Mouse (Mus musculus) urinary bladder, adult 2 months (tissue): ENCODE measurements around the gene Snx3. TPM values are rescaled to one million over a fixed set of nuclear protein-coding genes. Genes with fewer than 3 reads are reported as not detected.

Experiments used
- DNase-seq: peaks from one replicate; pipeline ENCODE4 v3.0.0; 2022; ENCODE audit warnings: low spot score
- polyA plus RNA-seq: library from polyadenylated mRNA; depleted of rRNA; stranded (reverse); fragments of >200 nt; gene quantifications from 2 replicates; pipeline ENCODE4 v1.2.3, GENCODE M21; 2012; rRNA removed

Snx3 gene
- polyA plus RNA-seq, result 241 and 261 TPM in 2 replicates

DNA sequence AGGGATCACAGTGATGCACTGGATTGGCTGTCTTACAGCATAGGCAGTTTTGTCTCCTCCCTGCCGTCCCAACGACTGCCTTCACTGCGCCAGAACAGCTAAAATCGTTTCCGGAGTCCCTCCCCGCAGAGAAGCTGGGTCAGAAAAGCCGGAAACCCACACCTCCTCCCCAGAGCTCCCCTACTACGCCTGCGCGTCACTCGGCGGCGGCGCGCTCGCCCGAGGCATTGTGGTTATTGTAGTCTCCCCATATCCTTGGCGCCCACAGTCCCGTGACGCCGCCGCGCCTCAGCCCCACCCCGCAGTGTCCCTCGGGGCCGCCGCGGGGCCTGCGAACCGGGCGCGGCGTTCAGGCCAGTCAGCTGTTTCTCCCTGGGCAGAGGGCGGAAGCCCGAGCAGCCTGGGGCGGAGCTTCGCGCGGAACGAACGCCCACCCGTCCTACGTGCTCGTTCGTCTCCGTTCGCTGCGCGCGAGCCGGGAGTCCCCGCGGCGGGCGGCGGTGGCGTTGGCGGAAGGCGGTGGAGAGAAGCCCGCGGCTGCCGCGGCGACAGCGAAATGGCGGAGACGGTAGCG is at the start of gene Snx3:
Snx3 (plus strand) TSS at position 256 of the 574 bp plus-strand sequence.
- peak; percentile 96 for DNase-seq

DNA sequence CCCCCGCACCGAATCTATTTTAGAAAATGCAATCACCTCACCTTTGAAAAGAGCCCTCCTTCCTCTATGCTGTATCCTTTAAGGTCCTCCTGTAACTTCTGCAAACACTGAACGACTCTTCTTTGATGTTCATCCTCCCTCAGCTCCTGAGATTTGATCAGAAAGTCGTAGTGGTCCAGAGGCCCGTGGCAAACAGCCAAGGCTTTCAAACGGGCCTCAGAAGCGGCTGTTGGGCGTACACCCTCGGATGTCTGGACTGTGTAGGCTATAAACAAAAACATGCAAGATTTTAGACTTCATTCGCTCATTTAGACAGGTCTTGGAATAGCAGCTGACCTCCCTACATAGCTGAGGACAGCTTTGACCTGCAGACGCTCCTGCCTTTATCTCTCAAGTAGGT is 47.6 kb upstream of the Snx3 start:
- DNase-seq, result no peak

DNA sequence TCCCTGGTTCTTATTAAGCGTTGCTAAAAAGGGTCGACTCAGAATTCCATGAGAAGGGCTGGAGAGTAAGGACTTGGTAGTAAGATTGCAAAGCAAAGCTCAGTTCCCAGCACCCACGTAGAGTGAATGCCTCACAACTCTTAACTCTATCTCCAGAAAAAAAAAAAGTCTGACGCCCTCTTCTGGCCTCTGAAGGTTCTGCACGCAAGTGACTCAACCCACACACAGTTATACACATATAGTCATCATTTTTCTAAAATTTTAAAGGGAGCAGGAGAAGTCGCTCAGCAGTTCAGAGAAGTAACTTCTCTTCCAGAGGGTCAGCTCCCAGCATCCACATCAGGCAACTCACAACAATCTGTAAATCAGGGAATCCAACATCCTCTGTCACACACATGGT is 47.1 kb upstream of the Snx3 start:
- DNase-seq, result no peak

DNA sequence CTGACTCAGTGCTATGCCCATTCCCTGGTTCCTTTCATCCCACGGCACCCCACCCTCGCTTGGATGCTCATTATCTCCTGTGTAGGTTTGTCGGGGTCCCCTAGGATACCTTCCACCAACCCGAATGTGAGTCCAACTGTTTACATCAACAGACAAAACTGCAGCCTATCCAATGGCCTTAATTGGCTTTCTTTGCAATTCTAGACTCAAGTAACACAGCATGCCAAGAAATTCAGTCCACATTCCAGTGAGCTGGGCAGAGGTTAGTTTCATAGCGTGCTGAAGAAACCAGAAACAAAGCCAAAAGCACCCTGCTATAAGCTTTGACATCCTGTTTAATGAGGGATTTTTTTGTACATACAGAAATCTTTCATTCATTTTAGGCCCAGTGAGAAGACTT is 45.8 kb upstream of the Snx3 start:
- DNase-seq, result no peak

DNA sequence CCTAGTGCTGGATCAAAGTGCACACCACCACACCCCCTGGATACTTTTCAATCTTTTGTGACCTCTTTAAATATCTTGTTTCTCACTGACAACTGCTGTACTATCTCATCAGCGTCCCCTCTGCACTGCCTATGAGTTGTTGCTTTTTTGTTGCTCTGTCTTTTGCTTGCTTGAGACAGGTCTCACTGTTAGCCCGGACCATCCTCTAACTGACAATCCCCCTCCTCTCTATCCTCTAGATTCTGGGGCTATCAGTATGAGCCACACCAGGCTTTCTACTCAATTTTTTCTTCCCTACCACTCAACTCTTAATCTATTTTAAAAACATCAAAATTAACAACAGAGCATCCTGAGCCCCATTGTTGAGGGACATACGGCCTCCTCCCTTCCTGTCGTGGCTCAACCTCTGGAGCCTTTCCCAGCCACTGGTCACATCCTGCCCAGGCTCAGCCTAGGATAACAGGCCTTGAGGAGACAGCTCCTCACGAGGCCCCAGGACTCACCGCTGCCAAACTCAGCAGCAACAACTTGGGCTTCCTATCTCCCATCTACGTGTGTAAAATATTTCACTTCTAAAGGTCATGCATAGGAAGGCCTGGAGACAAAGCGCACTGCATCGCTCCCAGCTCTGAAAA is 44.2 kb upstream of the Snx3 start:
- DNase-seq, result no peak

DNA sequence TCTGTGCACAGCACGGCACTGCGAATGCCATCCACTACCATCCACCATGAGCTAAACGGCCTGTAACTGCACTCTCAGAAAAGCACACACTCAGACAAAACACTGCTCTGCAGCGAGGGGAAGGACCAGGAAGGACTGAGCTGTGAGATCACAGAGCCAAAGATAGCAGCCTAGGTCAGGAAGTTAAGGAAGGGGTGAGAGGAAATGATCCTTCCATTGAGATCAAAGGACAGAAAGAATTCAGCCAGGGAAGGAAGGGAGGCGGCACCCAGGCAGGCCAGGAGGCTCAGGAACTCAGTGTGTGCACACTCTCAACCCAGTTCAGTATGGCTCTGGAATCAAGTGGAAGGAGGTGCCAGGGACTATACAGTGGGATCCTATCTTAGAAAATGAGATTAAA is 37.6 kb upstream of the Snx3 start:
- DNase-seq, result no peak

DNA sequence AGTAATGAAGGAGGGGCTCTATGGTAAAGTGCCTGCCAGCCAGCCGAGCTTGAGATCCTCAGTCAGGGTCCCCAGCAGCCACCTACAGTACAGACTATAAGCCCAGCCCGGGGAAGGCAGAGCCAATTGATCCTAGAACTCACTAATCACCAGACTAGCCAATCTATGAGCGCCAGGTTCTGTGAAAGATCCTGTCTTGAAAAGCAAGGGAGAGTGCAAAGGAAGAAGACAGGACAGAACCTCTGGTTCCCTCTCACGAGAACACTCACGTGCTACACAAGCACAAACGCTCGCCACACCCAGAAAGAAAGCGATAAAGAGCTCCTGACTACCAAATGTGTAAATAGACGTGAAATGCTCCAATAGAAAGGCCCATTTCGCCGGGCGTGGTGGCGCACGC is 37.0 kb upstream of the Snx3 start:
- DNase-seq, result no peak

DNA sequence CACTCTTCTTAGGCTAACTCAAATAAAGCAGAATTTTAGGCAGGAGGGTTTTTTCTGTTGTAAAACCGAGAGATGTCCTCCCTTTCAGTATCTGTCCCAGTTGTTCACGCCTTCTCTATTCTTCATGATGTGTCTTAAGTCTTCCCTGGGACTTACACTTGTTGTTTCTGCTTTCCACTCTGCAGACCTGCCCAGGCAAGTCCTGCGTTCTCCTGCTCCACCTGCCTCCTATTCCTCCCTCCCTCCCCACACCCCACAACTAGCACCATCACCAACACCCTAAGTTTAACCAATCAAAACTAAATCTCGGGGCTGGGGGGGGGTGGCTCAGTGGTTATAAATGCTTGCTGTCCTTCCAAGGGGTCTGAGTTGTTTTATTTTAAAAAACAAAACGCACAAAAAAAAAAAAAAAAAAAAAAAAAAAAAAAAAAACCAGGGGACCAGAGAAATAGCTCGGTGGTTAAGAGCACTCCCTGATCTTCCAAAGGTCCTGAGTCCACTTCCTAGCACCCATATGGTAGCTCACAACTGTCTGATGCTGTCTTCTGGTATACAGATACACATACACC is 26.8 kb upstream of the Snx3 start:
- no peak for DNase-seq

DNA sequence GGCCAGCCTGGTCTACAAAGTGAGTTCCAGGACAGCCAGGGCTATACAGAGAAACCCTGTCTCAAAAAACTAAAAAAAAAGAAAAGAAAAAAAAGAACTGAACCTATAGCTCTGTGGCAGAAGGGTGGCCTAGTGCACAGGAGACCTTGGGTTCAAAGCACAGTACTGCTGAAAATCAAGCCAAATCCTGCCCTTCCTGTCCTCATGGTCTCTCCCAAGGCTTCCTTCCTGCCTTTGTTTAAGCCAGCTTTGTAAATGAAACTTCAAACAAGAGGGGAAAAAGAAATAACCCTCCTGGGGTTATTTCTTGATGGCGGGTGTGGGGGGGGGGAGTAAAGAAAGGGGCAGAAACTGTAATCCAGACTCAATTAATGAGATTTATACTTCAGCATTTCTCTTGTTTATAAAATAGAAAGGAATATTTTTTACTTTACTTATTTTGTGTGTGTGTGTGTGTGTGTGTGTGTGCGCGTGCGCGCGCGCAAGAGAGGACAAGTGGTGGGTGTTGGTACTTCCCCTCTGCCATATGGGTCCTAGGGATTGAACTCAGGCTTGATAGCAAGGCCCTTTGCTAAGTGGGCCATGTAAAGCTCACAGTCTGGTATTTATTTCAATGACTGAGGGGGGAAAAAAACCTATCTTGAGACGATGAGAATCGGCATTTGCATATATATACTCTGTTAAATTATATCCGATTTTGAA is 24.9 kb upstream of the Snx3 start:
- DNase-seq, result no peak

DNA sequence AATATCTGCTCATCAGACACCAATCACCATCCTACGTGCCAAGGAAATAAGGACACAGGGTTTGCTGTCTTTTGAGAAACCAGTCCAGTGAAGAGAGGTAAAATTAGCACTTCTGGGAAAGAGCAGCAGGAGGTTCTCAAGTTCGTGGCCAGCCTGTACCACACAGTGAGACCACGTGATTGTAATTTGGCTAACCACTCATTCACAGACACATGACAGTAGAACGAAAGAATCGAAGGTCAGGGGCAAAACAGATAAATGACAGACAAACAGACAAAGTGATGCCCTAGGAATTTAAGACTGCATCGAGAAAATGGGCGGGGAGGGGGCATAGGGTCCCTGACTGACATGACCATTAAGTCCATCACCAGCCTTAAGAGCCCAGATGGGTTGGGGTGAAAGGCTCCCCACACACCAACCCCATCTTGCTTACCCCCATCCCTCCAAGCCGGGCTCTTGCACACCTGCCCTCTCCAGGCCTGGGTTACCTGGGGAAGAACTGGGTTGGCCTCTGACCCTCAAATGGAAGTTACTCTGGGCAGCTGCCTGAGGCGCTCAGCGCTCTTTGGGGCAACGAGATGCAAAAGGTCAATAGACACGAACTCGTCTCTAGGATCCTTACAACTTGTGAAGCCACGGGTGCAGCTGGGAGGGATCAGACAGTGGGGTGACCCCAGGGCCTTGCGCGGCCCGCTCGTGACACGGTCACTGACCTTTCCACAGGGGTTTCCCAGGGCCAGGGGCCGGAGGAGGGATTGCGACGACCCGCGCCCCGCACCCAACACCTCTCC is 24.1 kb upstream of the Snx3 start:
- DNase-seq, result no peak

DNA sequence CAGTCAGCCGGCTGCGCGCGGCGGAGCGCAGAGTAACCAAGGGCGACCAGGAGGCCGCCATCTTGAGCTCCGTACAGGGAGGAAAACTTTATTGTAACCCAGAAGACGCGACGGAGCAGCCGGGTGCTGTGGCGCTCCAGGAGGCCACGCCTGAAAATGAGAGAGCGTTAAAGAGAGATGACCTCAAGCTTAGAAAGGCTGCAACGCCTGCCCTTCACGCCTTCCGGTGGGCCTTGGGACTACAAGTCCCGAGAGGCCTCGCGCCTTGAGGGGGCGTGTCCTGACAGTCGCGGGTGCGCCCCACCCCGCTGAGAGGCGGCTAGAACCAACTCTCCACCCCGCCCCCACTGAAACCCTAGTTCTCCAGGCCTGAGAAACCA is 23.5 kb upstream of the Snx3 start, which contains the start of gene Afg1l:
Afg1l (minus strand) TSS at position 225 of the 380 bp plus-strand sequence.
- DNase-seq, result peak; percentile 86

DNA sequence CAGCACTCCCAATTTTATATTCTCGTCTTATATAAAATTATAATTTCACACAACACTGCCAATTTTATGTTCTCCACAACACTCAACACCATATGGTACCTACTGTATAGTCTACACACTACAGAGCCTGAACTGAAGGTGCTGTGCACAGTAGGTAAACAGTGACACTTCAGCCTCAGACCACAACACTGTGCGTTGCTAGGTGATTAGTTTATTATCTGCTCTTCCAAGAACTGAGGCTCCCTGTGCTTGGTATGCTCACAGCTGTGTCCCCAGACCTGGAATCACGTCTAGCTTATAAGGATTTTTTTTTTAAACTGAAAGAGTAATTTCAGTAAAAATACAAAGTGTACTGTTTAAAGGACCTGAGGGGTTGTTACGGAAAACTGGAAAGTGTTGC is 21.1 kb upstream of the Snx3 start:
- DNase-seq, result no peak

DNA sequence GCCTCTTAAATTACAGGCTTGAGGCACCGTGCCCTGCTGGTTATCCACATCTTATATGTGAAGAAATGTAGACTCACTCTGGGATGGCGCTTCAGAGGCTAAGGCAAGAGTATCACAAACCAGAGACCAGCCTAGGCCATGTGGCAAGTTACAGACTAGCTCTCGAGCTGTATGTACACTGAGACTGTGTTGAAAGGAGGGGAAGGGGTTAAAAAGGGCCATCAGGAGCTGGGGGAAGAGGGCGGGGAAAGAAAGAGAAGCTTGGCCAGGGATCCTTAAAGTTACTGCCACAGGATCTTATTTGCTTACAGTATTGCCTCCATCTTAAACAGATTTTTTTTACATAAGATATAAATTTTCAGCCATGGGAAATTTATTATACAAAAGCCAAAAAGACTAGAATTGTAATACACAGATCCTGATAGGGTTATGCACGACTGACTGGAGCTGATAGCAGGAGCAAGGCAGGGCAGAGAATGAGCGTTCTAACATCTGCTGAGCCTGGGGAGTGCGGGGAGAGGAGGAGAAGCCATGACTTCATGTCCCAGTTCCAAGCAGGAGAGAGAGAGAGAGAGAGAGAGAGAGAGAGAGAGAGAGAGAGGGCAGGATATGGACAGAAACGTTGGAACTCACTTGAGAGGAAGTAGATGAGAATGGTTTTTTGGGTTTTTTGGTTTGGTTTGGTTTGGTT is 13.1 kb upstream of the Snx3 start:
- DNase-seq, result no peak

DNA sequence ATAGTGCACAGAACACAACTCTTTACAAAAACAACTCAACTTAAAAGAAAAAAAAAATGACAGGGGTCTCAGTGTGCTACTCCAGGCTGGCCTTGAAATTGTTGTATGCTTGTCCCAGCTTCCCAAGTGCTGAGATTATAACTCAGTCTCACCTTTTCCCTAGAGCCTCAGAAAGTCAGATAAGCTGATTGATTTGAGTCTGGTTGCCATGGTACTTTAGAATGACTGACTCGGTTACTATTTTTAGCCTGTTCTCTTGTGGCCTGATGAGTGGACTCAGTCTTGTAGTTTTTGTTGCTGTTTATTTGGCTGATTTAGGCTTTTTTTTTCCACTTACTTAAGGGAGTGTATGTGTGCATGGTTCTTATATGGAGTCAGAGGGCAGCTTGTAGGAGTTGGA is 10.7 kb upstream of the Snx3 start:
- DNase-seq, result no peak

DNA sequence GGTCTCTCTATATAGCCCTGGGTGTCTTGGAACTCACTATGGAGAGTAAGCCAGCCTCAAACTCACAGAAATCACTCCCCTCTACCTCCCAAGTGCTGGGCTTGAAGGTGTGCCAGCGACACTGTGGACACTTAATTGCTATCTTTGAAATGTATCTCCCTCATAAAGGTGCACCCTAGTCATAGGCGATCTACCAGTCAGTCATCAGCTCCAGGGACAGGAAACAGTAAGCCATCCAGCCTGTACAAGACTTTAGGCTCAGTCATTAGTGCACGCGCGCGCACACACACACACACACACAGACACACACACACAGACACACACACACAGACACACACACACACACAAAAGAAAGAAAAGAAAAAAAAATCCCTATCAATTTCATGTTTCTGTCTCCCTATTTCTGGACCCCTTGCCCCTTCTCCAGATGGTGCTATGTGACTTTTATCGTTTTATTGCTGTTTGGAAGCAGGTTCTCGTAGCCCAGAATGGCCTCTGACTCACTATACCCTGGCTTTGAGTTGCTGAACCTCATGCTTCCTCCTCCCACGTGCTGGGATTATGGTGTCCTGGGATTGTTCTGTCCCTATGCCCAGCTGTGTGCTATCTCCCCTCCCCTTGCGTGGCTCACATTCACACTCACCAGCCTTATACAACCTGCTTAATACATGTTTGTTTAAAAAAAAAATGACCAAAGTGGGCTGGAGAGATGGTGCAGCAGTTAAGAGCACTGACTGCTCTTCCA is 9.6 kb upstream of the Snx3 start:
- DNase-seq, result no peak

DNA sequence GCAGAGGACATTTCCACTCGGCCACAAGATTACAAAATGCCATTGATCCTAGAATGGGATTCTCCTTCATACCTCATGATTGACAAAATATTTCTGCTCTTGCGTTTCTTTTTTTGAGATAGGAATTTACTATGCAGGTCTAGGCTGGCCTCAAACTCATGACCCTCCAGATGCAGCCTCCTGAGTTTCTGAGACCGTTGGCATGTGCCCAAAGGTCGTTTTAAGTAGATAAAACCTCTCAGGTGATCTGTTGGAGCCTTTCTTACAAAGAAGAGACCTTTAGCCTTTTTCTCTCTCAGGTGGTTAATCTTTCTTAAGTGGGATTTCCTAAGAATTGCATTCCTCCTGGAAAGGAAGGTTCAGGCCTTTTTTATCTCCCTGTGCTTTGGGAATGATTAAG is 8.8 kb upstream of the Snx3 start:
- DNase-seq, result no peak

DNA sequence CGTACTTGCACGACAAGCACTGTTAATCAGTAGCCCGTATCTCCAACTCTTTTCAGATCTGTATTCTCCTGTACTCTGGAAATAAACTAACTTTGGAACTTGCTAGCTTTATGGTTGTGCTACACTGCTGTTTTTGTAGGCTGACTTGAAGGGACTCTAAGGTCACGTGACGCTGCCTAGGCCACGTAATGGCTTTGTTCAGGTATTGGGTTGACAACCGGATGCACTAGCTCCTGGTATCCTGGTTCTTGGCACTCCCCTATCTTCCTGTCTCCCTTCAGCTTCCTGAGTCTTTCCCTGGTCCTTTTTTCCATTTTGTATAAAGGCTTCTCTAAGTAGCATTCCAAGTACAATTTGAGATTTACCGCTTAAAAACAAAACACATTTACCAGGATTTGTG is 1.2 kb upstream of the Snx3 start:
- DNase-seq, result no peak

DNA sequence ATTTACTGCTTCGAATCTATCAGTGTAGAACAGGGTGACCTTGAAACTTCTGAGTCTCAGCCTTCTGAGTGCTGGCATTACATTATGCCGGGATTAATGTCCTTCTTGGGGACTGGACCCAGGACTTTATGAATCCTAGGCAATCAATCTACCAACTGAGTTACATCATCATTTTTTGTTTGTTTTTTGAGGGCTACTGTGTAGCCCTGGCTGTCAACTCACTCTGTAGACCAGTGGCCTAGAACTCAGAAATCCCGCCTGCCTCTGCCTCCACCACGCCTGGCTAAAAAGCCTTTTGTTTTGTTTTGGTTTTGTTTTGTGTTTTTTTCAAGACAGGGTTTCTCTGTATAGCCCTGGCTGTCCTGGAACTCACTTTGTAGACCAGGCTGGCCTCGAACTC is 669 bp upstream of the Snx3 start:
- no peak for DNase-seq

DNA sequence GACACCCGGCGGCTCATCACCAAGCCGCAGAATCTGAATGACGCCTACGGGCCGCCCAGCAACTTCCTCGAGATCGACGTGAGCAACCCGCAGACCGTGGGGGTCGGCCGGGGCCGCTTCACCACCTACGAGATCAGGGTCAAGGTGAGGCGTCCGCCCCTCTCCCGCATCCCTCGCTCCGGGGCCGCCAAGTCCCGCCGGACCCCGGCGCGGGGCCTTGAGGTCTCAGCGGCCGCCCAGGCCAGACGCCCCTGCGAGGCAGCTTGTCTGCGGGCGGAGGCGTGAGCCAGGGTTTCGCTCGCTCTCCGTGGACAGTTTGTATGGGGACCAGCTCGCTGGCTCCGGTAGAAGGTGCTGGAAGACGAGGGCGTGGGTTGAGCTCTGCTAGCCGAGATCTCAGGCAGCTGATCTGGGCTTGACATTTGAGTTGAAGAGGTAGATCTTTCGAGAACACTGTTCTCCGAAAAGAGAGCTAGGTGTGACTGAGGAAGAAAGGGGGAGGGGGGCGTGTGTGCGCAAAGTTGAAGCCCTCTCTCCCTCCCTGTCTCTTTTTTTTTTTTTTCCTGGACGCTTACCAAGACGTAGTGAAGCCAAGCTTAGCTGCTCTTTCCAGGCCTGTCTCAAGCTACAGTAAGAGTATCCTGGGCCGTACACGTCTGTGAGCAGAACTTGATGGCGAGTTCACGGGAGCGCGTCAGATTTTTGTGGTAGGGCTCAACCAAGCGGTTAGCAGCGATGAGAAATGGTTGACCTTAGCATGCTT is 700 bp downstream of the Snx3 start:
- peak; percentile 22 for DNase-seq

DNA sequence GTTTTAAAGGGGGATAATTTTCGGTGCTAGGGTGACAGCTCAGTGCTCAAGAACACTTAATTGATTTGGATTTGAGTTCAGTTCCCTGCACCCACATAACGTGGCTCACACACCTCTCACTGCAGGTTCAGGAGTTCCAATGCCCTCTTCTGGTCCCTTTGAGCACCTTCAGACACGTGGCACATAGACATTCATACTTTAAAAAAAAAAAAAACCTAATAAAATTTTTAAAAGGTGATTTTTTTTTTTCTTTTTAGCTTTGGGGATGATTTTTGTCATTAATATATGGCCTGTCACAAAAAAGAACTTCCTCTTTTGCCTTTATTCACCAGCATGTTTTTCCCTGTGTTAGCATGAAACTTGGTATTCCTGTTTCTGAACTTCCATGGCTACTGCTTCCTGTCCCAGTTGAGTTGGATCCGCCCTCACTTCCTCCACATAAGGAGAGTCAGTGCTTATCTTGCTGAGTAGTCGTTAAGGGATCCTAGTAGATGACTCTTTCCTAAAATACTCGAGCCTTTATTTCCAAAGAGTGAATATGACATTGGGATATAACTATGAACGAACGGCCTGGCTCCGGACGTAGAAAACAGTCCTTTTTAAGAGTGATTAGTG is 2.4 kb downstream of the Snx3 start:
- DNase-seq, result no peak
